Mouse (Mus musculus): Measurements from ENCODE around the gene Cmtm2b.

DNA sequence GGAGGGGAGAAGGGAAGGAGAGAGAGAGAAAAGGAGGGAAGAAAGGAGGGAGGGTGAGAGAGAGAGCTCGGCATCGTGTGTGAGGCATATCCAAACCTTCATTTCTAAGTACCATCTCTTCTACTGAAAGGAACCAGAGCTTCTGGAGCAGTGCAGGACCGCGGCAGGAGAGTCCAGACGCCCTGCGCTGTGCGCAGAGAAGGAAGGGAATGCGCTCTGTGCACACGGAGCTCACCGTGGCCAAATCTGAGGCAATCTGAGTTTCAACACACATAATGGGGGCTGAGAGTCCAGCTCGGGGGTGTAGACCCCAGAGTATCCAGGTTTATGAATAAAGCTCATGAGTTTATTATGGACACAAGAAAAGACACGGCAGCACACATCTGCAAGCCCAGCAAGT, 47.6 kb downstream of the Cmtm2b start:
- no peak for TF ChIP-seq CTCF (IDR thresholded peaks at IDR 0.05; ENCODE audit: low read depth)
- no peak for TF ChIP-seq EP300 (IDR thresholded peaks at IDR 0.05; ENCODE audit: low read depth)
